Mouse (Mus musculus) heart, embryonic 10.5 days (tissue): ENCODE results near the gene Cep83. TPM values are rescaled to one million over a fixed set of nuclear protein-coding genes. Genes with fewer than 3 reads are reported as not detected.

Experiments used
- DNase-seq: peaks from one replicate; pipeline ENCODE4 v3.0.0-alpha.2; 2017; ENCODE audit warnings: low spot score
- H3K27ac ChIP-seq: fragments of 300-500 bp; sonication (generic); 2 replicates; pipeline ENCODE4 v1.5.1; 2016; ENCODE audit warnings: mild to moderate bottlenecking
- H3K27me3 ChIP-seq: fragments of 300-500 bp; sonication (generic); 2 replicates; pipeline ENCODE4 v1.6.1; 2016; ENCODE audit warnings: mild to moderate bottlenecking; ENCODE audit not compliant: poor library complexity, insufficient read depth, severe bottlenecking
- H3K36me3 ChIP-seq: fragments of 300-500 bp; sonication (generic); 2 replicates; pipeline ENCODE4 v1.6.1; 2016; ENCODE audit warnings: mild to moderate bottlenecking, moderate library complexity
- H3K4me1 ChIP-seq: fragments of 300-500 bp; sonication (generic); 2 replicates; pipeline ENCODE4 v1.6.1; 2016; ENCODE audit warnings: mild to moderate bottlenecking
- H3K4me3 ChIP-seq: fragments of 300-500 bp; sonication (generic); 2 replicates; pipeline ENCODE4 v1.5.1; 2016; ENCODE audit warnings: mild to moderate bottlenecking, moderate library complexity
- H3K9me3 ChIP-seq: fragments of 300-500 bp; sonication (generic); 2 replicates; pipeline ENCODE4 v1.6.1; 2016; ENCODE audit warnings: mild to moderate bottlenecking, moderate library complexity
- WGBS: fragments of 180-500 bp; shearing (Covaris S2); methylation state at CpG from one replicate; pipeline ENCODE4 v1.1.7; 2016; 5-methylcytosine and 5-hydroxymethylcytosine counted together
- polyA plus RNA-seq: library from polyadenylated mRNA; unstranded; fragments of >200 nt; fragmentation: Nextera tagmentation; extraction: Ambion mirVana; gene quantifications from 2 replicates; pipeline ENCODE4 v1.2.1, GENCODE M21; 2016

Cep83 gene
- polyA plus RNA-seq, 1 experiment from 2014 or later: 19.6 TPM

DNA sequence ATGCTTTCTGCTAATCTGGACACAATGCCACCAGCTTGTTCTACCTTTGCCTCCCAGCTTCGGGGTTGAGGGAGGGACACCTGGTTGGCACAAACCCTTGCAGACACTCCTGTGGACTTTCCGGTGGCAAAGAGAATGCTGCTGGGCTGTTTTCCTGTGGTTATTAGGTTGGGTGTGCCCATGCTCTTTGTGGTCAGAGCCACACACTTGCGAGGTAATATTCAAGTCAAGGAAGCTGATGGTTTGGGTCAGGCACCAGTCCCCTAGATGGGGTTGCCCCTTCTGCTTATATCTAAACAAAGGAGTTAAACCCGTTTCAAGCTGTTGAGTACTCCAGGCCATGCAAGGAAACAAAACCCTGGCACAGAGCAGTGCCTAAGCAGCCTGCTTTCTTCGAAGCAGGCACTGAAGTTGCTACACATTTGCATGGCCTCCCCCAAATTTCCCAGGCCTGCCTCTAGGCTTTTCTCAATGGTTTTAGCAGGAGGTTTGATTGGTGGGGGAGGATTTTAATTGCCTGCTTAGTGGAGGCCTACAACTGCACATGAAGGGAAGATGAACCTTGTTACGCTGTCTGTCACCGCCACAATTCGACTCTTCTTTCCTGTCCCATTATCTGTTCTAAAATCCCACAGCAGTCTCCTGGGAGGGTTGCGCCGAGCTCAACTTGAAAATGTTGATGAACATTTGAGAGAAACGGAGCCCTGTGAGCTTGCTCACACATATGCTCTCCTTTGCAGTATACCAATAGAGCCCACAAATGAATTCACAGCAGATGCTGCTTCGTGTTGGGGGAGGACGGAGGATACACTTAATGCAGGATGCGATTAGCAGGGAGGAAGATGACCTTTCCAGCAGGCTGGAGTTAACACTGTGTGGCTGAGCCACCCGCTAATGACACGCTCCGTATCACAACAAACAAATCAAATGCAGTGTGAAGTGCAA is 123.7 kb downstream of the Cep83 start:
- DNase-seq: no peak
- 66% methylated on average over 17 of the region's 17 CpGs for WGBS
- peaks cover 14% of the 10 kb centered on the region for H3K4me1 ChIP-seq

DNA sequence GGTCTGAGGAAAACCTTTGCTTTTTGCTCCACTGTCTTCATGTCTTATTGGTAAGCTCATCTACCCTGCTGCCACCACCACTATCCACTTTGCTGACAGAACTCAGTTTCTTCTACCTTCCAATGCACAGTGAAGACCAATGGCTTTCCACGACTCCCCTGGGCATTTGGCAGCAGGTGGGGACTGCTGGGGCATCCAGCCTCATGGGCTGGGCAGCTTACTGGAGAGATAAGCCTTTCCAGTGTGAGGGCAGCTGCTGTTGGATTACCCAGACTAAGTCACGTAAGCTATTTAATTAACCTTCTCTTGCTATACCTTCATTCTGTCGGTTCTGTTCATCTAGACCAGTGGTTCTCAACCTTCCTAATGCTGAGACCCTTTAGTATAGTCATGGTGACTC is 129.7 kb downstream of the Cep83 start:
- no peaks in the 10 kb centered on the region for H3K9me3 ChIP-seq
- peaks cover 16% of the 10 kb centered on the region for H3K27me3 ChIP-seq
- DNase-seq: no peak
- no peaks in the 10 kb centered on the region for H3K36me3 ChIP-seq
- 82% methylated on average over 3 of the region's 3 CpGs for WGBS
- H3K4me3 ChIP-seq: no peak overlapping the region
- H3K27ac ChIP-seq: no peak overlapping the region
- peaks cover 14% of the 10 kb centered on the region; the same call in 1 of the 2 replicates for H3K4me1 ChIP-seq

More for the DNA sequence above, 123.7 kb downstream of the Cep83 start:
- Histone ChIP-seq H3K4me3 (no peak overlapping the region), H3K9me3 (no peaks in the 10 kb centered on the region), H3K36me3 (no peaks in the 10 kb centered on the region), H3K27ac (no peak overlapping the region), H3K27me3 (peaks cover 36% of the 10 kb centered on the region)

DNA sequence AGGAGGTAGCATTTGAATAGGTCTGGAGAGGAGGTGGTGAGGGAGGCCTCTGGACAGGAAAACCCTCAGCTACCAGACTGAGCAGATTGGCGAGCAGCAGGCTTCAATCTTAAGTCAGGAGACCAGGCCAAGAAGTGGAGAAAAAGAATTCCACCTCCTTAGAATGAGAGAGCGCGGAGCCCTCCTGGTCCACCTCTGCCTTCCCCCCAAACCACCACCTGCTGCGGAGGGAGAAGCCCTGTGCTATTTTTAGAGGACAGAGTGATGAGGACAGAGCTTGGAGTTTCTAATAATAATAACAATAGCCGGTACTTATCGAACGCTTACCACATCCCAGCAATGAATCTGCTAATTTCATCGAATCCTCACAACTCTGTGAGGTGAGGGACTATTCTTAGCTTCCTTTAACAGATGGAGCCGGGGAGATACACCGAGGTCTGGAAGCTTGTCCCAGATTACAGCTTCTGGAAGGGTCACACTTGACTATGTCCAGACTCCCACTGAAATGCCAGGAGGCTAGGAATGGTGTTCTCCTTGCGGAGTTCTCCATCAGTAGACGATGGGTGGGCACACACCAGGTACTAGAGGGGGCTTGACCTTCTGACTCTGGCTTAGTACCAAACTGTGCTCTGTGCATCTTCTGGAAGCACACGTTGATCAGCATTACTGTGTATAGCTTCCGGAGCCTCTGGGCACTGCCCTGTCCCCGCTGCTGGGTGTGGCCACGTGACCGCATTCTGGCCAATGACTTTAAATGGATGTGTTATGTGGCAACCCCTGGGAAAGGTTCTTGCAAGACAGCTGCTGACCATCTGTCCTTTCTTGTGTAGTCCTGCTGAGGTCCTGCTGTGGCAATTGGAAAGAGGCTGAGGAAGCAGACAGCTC is 130.6 kb downstream of the Cep83 start:
- H3K4me1 ChIP-seq: peaks cover 14% of the 10 kb centered on the region; the same call in 1 of the 2 replicates
- H3K36me3 ChIP-seq: no peaks in the 10 kb centered on the region
- 64% methylated on average over 17 of the region's 17 CpGs for WGBS
- no peaks in the 10 kb centered on the region for H3K9me3 ChIP-seq
- peak overlapping the region; percentile 18; the same call in 1 of the 2 replicates for H3K4me3 ChIP-seq
- H3K27me3 ChIP-seq: peaks cover 16% of the 10 kb centered on the region
- no peak for DNase-seq
- H3K27ac ChIP-seq: no peak overlapping the region

DNA sequence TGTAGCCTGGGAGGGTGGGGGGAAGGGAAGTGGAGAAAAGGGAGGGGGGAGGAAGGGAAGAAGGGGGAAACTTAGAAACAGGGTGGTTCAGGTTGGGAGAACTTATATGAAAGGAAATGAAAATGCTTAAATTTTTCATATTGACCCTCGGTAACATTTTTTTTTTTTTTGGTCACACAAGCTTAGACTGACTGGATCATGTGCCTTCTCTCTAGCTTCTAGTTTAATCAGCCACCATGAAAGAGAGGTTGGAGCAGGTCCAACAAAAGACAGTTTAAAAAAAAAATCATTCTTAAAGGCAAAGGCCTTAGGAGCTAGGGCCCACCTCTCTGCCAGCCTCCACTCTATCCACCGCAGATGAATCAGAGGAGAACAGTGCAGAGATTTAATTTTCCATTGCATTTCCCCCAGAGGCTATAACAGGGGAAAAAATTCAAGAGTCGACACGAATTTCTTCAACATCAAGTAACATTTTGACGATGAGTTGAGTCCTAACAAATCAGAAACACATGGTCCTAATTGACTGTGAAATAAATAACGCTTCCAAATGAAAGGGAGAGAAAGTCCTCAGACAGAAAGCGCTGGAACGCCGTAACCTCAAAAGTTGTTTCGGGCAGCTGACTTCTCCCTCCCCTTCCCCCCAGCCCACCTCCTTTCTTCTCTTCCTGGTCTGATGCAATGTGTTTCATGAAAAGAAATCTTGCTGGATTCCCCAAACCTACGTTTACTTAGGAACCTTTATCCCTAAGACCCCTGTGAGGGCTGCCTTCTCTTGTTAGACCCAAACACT is 135.7 kb downstream of the Cep83 start:
- Histone ChIP-seq H3K36me3 (no peaks in the 10 kb centered on the region), H3K4me1 (peaks cover 13% of the 10 kb centered on the region; the same call in 1 of the 2 replicates), H3K27ac (no peak overlapping the region), H3K4me3 (no peak overlapping the region), H3K9me3 (no peaks in the 10 kb centered on the region), H3K27me3 (peaks cover 13% of the 10 kb centered on the region; the same call in 1 of the 2 replicates)
- 74% methylated on average over 11 of the region's 11 CpGs for WGBS
- DNase-seq: no peak

DNA sequence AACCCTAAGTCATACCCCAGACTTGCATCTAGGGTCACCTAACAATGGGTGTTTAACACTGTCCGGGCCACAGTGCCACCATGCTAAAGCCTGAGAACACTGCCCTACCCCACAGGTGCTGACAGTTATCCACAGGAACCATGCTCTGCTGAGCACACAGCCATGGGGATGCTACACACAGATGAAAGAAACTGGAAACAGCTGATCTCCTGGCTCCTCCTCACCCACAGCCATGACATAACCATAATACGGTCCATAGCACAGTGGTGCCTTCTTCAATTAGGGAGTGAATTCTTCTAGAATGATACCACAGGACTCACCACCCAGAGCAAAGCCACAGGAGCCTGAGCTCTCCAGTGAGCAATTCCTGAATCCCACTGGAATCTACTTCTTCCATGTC is 137.5 kb downstream of the Cep83 start:
- 88% methylated on average over 2 of the region's 2 CpGs for WGBS
- no peak overlapping the region for H3K4me3 ChIP-seq
- no peaks in the 10 kb centered on the region for H3K36me3 ChIP-seq
- no peak for DNase-seq
- H3K27ac ChIP-seq: no peak overlapping the region
- no peaks in the 10 kb centered on the region for H3K9me3 ChIP-seq
- peaks cover 16% of the 10 kb centered on the region; the same call in 1 of the 2 replicates for H3K27me3 ChIP-seq
- H3K4me1 ChIP-seq: peaks cover 10% of the 10 kb centered on the region; the same call in 1 of the 2 replicates

DNA sequence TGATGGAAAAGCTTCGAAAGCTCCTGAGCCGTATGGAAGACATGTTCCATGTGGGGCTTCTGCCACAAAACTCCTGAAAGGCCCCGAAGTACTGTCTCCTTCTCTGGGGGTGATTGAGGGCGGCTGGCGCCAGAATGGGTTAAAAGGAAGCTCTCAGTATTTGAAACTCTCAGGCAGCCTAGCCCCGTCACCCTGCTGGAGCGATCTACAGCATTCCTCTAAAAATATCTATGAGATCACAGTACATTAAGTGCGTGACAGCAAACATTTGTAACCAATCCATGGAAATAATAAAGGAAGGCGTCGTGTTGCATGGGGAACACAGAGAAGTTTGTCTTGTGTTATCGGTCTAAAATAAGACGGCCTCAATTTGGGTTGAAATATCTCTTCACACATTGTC is 138.0 kb downstream of the Cep83 start:
- no peaks in the 10 kb centered on the region for H3K9me3 ChIP-seq
- WGBS: 86% methylated on average over 12 of the region's 12 CpGs
- H3K4me1 ChIP-seq: peaks cover 14% of the 10 kb centered on the region; the same call in 1 of the 2 replicates
- H3K36me3 ChIP-seq: no peaks in the 10 kb centered on the region
- no peak for DNase-seq
- no peak overlapping the region for H3K27ac ChIP-seq
- no peak overlapping the region for H3K4me3 ChIP-seq
- H3K27me3 ChIP-seq: peaks cover 16% of the 10 kb centered on the region; the same call in 1 of the 2 replicates

DNA sequence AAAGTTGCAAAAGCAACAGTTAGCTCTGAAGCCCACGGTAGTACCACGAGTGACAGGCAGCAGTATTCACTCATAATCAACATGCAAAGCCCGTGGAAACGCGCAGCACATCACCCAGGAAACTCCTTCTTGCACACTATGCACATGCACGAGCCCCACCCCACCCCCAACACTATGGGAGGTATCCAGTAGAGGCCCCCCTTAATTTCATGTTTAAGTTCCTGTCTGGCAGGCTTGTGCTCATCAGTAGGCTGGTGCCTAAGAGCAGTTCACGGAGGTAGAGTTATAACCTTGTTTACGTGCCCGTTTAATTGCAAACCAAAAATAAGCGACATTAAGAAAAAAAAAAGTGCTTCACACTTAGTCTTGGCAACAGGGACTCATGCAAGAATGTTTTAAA is 138.9 kb downstream of the Cep83 start:
- H3K9me3 ChIP-seq: no peaks in the 10 kb centered on the region
- peaks cover 16% of the 10 kb centered on the region; the same call in 1 of the 2 replicates for H3K27me3 ChIP-seq
- H3K27ac ChIP-seq: no peak overlapping the region
- WGBS: 92% methylated on average over 10 of the region's 10 CpGs
- no peak overlapping the region for H3K4me3 ChIP-seq
- no peak for DNase-seq
- H3K4me1 ChIP-seq: peaks cover 14% of the 10 kb centered on the region; the same call in 1 of the 2 replicates
- no peaks in the 10 kb centered on the region for H3K36me3 ChIP-seq

DNA sequence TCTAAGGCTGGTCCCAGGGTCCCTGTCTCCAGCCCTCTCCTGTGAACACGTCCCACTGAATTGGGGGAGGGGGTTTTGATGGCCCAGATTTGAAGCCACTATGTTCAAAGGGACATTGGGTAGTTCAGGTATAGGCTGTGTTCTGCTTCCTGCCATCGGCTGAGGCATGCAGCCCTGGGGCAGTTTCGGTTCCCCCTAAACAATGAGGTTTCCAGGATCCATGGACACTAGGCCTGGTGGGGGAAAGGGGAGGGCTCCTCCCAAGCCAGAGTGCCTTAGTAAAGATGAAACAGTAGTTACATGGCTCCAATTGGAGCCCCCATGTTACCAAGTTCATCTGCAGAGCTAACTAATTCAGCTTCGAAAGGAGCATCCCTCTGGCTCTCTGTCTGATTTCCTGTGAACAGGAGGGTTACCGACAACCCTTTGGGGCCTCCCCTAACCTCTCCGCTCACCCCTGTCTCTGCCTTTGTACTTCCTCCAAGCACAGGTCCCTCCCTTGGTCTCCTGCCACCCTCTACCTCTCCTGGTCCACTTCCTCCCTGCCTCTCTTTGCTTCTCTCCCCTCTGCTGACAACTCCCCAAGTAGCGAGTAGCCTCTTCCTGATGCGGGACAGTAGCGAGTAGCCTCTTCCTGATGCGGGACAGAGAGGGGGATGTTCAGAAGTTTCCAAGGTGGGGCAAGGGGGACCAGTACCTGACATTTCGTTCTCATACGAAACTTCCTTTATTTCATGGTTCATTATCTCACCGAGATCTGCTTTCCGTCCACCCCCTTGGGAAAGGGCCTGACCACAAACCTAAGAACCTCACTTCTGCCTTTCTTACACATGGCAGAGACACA is 139.7 kb downstream of the Cep83 start:
- H3K4me1 ChIP-seq: peaks cover 14% of the 10 kb centered on the region; the same call in 1 of the 2 replicates
- H3K36me3 ChIP-seq: no peaks in the 10 kb centered on the region
- H3K9me3 ChIP-seq: no peaks in the 10 kb centered on the region
- no peak overlapping the region for H3K4me3 ChIP-seq
- WGBS: 84% methylated on average over 14 of the region's 14 CpGs
- peaks cover 16% of the 10 kb centered on the region; the same call in 1 of the 2 replicates for H3K27me3 ChIP-seq
- DNase-seq: no peak
- no peak overlapping the region for H3K27ac ChIP-seq

DNA sequence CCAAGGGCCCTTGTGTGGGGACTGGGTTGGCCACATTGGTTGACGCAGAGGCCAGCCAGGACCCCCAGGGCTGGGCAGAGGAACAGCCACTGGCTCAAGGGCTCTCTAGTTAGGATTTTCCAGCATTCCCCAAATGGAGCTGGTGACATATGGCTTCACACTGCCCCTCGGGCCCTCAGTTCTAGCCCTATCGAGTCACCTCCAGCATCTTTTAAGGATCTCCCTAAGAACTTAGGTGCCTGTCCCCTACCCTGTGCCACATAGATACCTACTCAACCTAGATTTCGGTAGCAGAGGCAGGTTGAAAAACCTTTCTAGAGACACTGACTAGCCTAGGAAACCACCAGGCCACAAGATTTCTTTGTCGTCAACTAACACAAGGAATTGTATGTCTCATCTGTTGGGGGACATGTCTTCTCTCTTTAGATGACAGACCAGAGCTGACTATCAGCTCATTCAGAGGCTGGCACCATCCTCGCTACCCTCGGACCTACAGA is 140.3 kb downstream of the Cep83 start:
- 88% methylated on average over 7 of the region's 7 CpGs for WGBS
- no peaks in the 10 kb centered on the region for H3K9me3 ChIP-seq
- H3K27ac ChIP-seq: no peak overlapping the region
- no peaks in the 10 kb centered on the region for H3K36me3 ChIP-seq
- DNase-seq: no peak
- H3K4me1 ChIP-seq: peaks cover 14% of the 10 kb centered on the region; the same call in 1 of the 2 replicates
- no peak overlapping the region for H3K4me3 ChIP-seq
- H3K27me3 ChIP-seq: peaks cover 16% of the 10 kb centered on the region; the same call in 1 of the 2 replicates

DNA sequence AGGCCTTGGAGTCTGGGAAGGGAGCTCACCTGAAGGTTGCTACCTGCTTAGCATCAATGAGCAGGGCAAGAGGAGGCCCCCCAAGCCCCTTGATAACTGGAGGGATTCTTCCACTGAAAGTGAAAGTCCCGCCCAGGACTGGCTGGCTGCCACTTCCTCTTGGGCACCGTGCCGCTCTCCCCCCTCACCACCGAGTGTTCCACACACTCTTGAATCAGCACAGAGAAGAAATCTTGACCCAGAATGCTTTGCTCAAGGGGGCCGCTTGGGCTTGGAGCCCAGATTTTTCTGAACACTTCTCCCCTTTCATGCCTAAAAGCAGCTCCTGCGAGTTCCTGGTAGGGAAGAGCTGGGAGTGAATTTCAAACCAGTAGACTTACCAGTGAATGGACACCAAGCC is 141.0 kb downstream of the Cep83 start:
- H3K4me1 ChIP-seq: peaks cover 14% of the 10 kb centered on the region; the same call in 1 of the 2 replicates
- H3K9me3 ChIP-seq: no peaks in the 10 kb centered on the region
- no peak overlapping the region for H3K4me3 ChIP-seq
- no peak overlapping the region for H3K27ac ChIP-seq
- H3K36me3 ChIP-seq: no peaks in the 10 kb centered on the region
- WGBS: 69% methylated on average over 6 of the region's 6 CpGs
- H3K27me3 ChIP-seq: peaks cover 16% of the 10 kb centered on the region; the same call in 1 of the 2 replicates
- no peak for DNase-seq

DNA sequence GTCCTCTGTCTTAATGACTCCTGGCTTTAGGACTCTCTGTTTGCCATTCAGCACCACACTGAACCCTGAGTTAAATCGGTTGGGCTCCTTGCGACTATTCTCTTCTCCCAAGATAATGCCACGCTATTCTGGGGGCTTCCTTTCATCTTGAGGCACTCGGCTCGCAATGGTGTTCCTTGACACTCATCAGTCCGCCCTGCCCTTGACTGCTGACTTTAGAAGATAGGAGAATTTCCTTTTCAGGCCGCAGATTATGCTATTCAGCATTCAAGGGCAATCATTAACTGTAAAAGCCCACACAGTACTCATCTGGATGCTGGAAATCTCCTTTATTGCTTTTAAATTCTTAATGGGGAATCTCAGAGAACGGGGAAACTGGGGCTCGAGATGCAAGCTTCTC is 147.4 kb downstream of the Cep83 start:
- no peaks in the 10 kb centered on the region for H3K27me3 ChIP-seq

More for the DNA sequence above, 147.4 kb downstream of the Cep83 start:
- H3K4me3 ChIP-seq: no peak overlapping the region
- H3K9me3 ChIP-seq: no peaks in the 10 kb centered on the region
- DNase-seq: no peak
- WGBS: 35% methylated on average over 9 of the region's 9 CpGs
- no peaks in the 10 kb centered on the region for H3K36me3 ChIP-seq
- H3K4me1 ChIP-seq: peaks cover 13% of the 10 kb centered on the region; the same call in 1 of the 2 replicates
- no peak overlapping the region for H3K27ac ChIP-seq
